Mouse (Mus musculus) heart, postnatal 0 days (tissue): ENCODE data around the gene Hsfy2. TPM values are rescaled to one million over a fixed set of nuclear protein-coding genes. Genes with fewer than 3 reads are reported as not detected.

Source experiments
- ATAC-seq: fragments of 200-750 bp; cut with Nextera tagmentation; 2 replicates; pipeline ENCODE4 v1.8.0; 2017; ENCODE audit warnings: low read depth, moderate number of reproducible peaks, moderate library complexity; ENCODE audit not compliant: insufficient read depth
- DNase-seq: peaks from one replicate; pipeline ENCODE4 v3.0.0-alpha.2; 2016; ENCODE audit warnings: low spot score
- H3K27ac ChIP-seq: fragments of 300-500 bp; sonication (generic); 2 replicates; pipeline ENCODE4 v1.5.1; 2014; ENCODE audit warnings: low read depth, mild to moderate bottlenecking
- H3K27me3 ChIP-seq: fragments of 300-500 bp; sonication (generic); 2 replicates; pipeline ENCODE4 v1.6.1; 2014; ENCODE audit warnings: low read length, mixed read lengths; ENCODE audit not compliant: control insufficient read depth, insufficient read depth
- H3K36me3 ChIP-seq: fragments of 300-500 bp; sonication (generic); replicated peaks from 2 replicates; pipeline ENCODE4 v1.6.1; 2014; ENCODE audit warnings: low read length, mixed read lengths; ENCODE audit not compliant: control insufficient read depth, insufficient read depth
- H3K4me1 ChIP-seq: fragments of 300-500 bp; sonication (generic); 2 replicates; pipeline ENCODE4 v1.6.1; 2014; ENCODE audit warnings: antibody characterized with exemption; ENCODE audit not compliant: control insufficient read depth, insufficient read depth
- H3K4me2 ChIP-seq: fragments of 300-500 bp; sonication (generic); 2 replicates; pipeline ENCODE4 v1.6.1; 2014; ENCODE audit warnings: low read depth, mild to moderate bottlenecking, low read length, moderate library complexity
- H3K4me3 ChIP-seq: fragments of 300-500 bp; sonication (generic); 2 replicates; pipeline ENCODE4 v1.5.1; 2014; ENCODE audit warnings: low read depth, low read length
- H3K9ac ChIP-seq: fragments of 300-500 bp; sonication (generic); replicated peaks from 2 replicates; pipeline ENCODE4 v1.6.1; 2014; ENCODE audit warnings: low read depth, low read length, mixed read lengths
- H3K9me3 ChIP-seq: fragments of 300-500 bp; sonication (generic); replicated peaks from 2 replicates; pipeline ENCODE4 v1.6.1; 2016; ENCODE audit warnings: low read length; ENCODE audit not compliant: control insufficient read depth
- CTCF ChIP-seq: IDR thresholded peaks from 2 replicates; pipeline ENCODE4 v1.5.1; 2016; ENCODE audit warnings: antibody characterized with exemption, control low read depth, low read depth
- EP300 ChIP-seq: IDR thresholded peaks from 2 replicates; pipeline ENCODE4 v1.6.1; 2016; ENCODE audit warnings: antibody characterized with exemption, low read depth
- WGBS: fragments of 180-500 bp; shearing (Covaris S2); extraction: QIAGEN DNeasy Blood & Tissue Kit; methylation state at CpG from one replicate; pipeline ENCODE4 v1.1.7; 2014; 5-methylcytosine and 5-hydroxymethylcytosine counted together
- polyA plus RNA-seq: library from polyadenylated mRNA; unstranded; fragments of >200 nt; fragmentation: Nextera tagmentation; extraction: Ambion mirVana; gene quantifications from 2 replicates; pipeline ENCODE4 v1.2.1, GENCODE M21; 2015
- total RNA-seq: library from RNA; depleted of rRNA; stranded (reverse); fragments of >200 nt; gene quantifications from 2 replicates; pipeline ENCODE4 v1.2.3, GENCODE M21; 2014; ENCODE audit warnings: low replicate concordance; rRNA removed

Hsfy2 gene
- total RNA-seq (not detected in 2 replicates), polyA plus RNA-seq (not detected in 2 replicates)

GRCm38 (mm10) chr1:56637335-56637734 is at the start of gene Hsfy2:
Gene Hsfy2, minus strand, starts transcription at chr1:56637435.
- H3K36me3 ChIP-seq, result no peaks in the 10 kb centered on the region
- H3K9ac ChIP-seq, result no peak within 1 kb of the TSS
- H3K4me3 ChIP-seq, result no peak within 1 kb of the TSS
- H3K9me3 ChIP-seq, result no peaks in the 10 kb centered on the region
- TF ChIP-seq EP300 (no peak), CTCF (no peak)
- DNase-seq (no peak), ATAC-seq (no peak)
- H3K4me2 ChIP-seq, result no peak within 1 kb of the TSS
- H3K27me3 ChIP-seq, result no peaks in the 10 kb centered on the region
- H3K4me1 ChIP-seq, result no peaks in the 10 kb centered on the region
- no peak within 1 kb of the TSS for H3K27ac ChIP-seq
- WGBS, result 65% methylated on average over 2 of the region's 2 CpGs

GRCm38 (mm10) chr1:56685053-56685557 is 47.9 kb upstream of the Hsfy2 start:
- Histone ChIP-seq H3K36me3 (no peaks in the 10 kb centered on the region), H3K27me3 (no peaks in the 10 kb centered on the region), H3K9me3 (no peaks in the 10 kb centered on the region), H3K4me2 (no peak overlapping the region), H3K9ac (no peak overlapping the region), H3K4me1 (no peaks in the 10 kb centered on the region), H3K27ac (no peak overlapping the region), H3K4me3 (no peak overlapping the region)
- no peak for TF ChIP-seq CTCF
- TF ChIP-seq EP300, result no peak
- WGBS, result 78% methylated on average over 1 of the region's 1 CpGs
- DNase-seq (no peak), ATAC-seq (no peak)

- Histone ChIP-seq H3K4me1 (no peaks in the 10 kb centered on the region), H3K4me2 (no peak overlapping the region), H3K36me3 (no peaks in the 10 kb centered on the region), H3K27ac (no peak overlapping the region), H3K4me3 (no peak overlapping the region), H3K27me3 (no peaks in the 10 kb centered on the region), H3K9me3 (no peaks in the 10 kb centered on the region), H3K9ac (no peak overlapping the region)
- no peak for ATAC-seq
- no peak for DNase-seq
- TF ChIP-seq EP300, result no peak
- no peak for TF ChIP-seq CTCF
These were observed 47.3 kb upstream of the Hsfy2 start for GRCm38 (mm10) chr1:56684512-56684911.

GRCm38 (mm10) chr1:56681258-56681657 is 44.0 kb upstream of the Hsfy2 start:
- Histone ChIP-seq H3K9me3 (no peaks in the 10 kb centered on the region), H3K4me2 (no peak overlapping the region), H3K36me3 (no peaks in the 10 kb centered on the region), H3K27me3 (no peaks in the 10 kb centered on the region), H3K27ac (no peak overlapping the region), H3K9ac (no peak overlapping the region), H3K4me1 (no peaks in the 10 kb centered on the region), H3K4me3 (no peak overlapping the region)
- no peak for DNase-seq
- TF ChIP-seq CTCF, result no peak
- no peak for TF ChIP-seq EP300
- 74% methylated on average over 2 of the region's 2 CpGs for WGBS
- ATAC-seq, result no peak

GRCm38 (mm10) chr1:56675253-56675652 is 38.0 kb upstream of the Hsfy2 start:
- 57% methylated on average over 2 of the region's 2 CpGs for WGBS
- Histone ChIP-seq H3K27ac (no peak overlapping the region), H3K4me1 (no peaks in the 10 kb centered on the region), H3K4me3 (no peak overlapping the region), H3K9ac (no peak overlapping the region), H3K4me2 (no peak overlapping the region), H3K27me3 (no peaks in the 10 kb centered on the region), H3K36me3 (no peaks in the 10 kb centered on the region), H3K9me3 (no peaks in the 10 kb centered on the region)
- DNase-seq (no peak), ATAC-seq (no peak)
- TF ChIP-seq CTCF, result no peak
- no peak for TF ChIP-seq EP300

- Histone ChIP-seq H3K36me3 (no peaks in the 10 kb centered on the region), H3K4me1 (no peaks in the 10 kb centered on the region), H3K4me2 (no peak overlapping the region), H3K27me3 (no peaks in the 10 kb centered on the region), H3K27ac (no peak overlapping the region), H3K9ac (no peak overlapping the region), H3K4me3 (no peak overlapping the region), H3K9me3 (no peaks in the 10 kb centered on the region)
- ATAC-seq (no peak), DNase-seq (no peak)
- 81% methylated on average over 3 of the region's 3 CpGs for WGBS
- TF ChIP-seq EP300, result no peak
- no peak for TF ChIP-seq CTCF
These were observed 37.4 kb upstream of the Hsfy2 start for GRCm38 (mm10) chr1:56674601-56675000.
